Mouse (Mus musculus) spleen, embryonic (tissue): ENCODE data around the gene Ddit4.

Experiments
- CTCF ChIA-PET: fragments of 350-600 bp; sonication (Branson Sonifier 250); formaldehyde crosslinking; loops from one replicate; lab custom pipeline; 2022; lab: Charles Lee

Gene Ddit4

GRCm38 (mm10) chr10:59900939-59901338, 50.7 kb downstream of the Ddit4 start:
- CTCF ChIA-PET: interaction anchor here (1.0 to 1.3 kb wide), 2 partner anchors 9 to 80 kb away, joined by 4 to 6 read pairs; no protein-coding TSS in a partner anchor

DNA sequence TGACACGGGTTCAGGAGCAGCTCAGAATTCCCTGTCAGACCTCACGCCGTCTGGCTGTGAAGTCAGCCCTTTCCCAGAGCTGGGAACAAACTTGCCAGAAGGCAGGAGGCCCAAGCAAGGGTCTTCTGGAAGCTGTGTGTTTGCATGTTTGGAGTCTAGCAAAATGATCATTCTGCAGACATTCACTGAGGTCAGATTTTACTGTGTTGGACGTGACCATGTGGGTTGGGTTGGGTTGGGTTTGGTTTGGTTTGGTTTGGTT, 51.5 kb downstream of the Ddit4 start:
- CTCF ChIA-PET: interaction anchor here (0.8 to 1.1 kb wide), 2 partner anchors 9 to 19 kb away, joined by 3 to 5 read pairs; no protein-coding TSS in a partner anchor
